Mouse (Mus musculus): ENCODE data around the gene Gm47189. TPM values are rescaled to one million over a fixed set of nuclear protein-coding genes. Genes with fewer than 3 reads are reported as not detected.
"Not testable (repeated sequence)": the region's sequence is repeated elsewhere in the genome, so short reads cannot be mapped to it uniquely, and the experiment has no call there.

Gene Gm47189
- polyA plus RNA-seq (2014; fragmentation: Nextera tagmentation; extraction: Ambion mirVana): not detected in 2 replicates

- ATAC-seq (ENCODE audit: low FRiP score); H3K4me2 ChIP-seq (replicated peaks; ENCODE audit: low read depth, low read length); H3K4me1 ChIP-seq (replicated peaks; ENCODE audit: control insufficient read depth, insufficient read depth, low read length); H3K27ac ChIP-seq (ENCODE audit: low read depth, low read length); H3K4me3 ChIP-seq (ENCODE audit: low read depth, low read length); H3K27me3 ChIP-seq (ENCODE audit: control insufficient read depth, insufficient read depth, low read length); H3K9me3 ChIP-seq (ENCODE audit: control insufficient read depth, low read length); H3K9ac ChIP-seq (ENCODE audit: low read depth, low read length); DNase-seq (ENCODE audit: low spot score); H3K36me3 ChIP-seq (ENCODE audit: control insufficient read depth, insufficient read depth, low read length): not testable (repeated sequence)
These were observed at the start of gene Gm47189 for GRCm38 (mm10) chr14:41772341-41772740. Gene Gm47189 (minus strand): TSS chr14:41772441.

GRCm38 (mm10) chr14:41755931-41756330, 16.3 kb downstream of the Gm47189 start:
- not testable (repeated sequence) for H3K27ac ChIP-seq (ENCODE audit: low read depth, low read length); H3K27me3 ChIP-seq (ENCODE audit: control insufficient read depth, insufficient read depth, low read length); H3K4me3 ChIP-seq (ENCODE audit: low read depth, low read length); H3K36me3 ChIP-seq (ENCODE audit: control insufficient read depth, insufficient read depth, low read length); H3K4me2 ChIP-seq (replicated peaks; ENCODE audit: low read depth, low read length); H3K9me3 ChIP-seq (ENCODE audit: control insufficient read depth, low read length); DNase-seq (ENCODE audit: low spot score); ATAC-seq (ENCODE audit: low FRiP score); H3K4me1 ChIP-seq (replicated peaks; ENCODE audit: control insufficient read depth, insufficient read depth, low read length); H3K9ac ChIP-seq (ENCODE audit: low read depth, low read length)
- WGBS: 94% methylated on average over 2 of the region's 3 CpGs

GRCm38 (mm10) chr14:41750514-41750913, 21.7 kb downstream of the Gm47189 start, which contains the start of gene Gm7929:
Gene Gm7929 (minus strand): TSS chr14:41750614.
- H3K4me1 ChIP-seq (replicated peaks; ENCODE audit: control insufficient read depth, insufficient read depth, low read length); ATAC-seq (ENCODE audit: low FRiP score); DNase-seq (ENCODE audit: low spot score); H3K9me3 ChIP-seq (ENCODE audit: control insufficient read depth, low read length); H3K27ac ChIP-seq (ENCODE audit: low read depth, low read length); H3K9ac ChIP-seq (ENCODE audit: low read depth, low read length); H3K4me3 ChIP-seq (ENCODE audit: low read depth, low read length); H3K36me3 ChIP-seq (ENCODE audit: control insufficient read depth, insufficient read depth, low read length); H3K4me2 ChIP-seq (replicated peaks; ENCODE audit: low read depth, low read length); H3K27me3 ChIP-seq (ENCODE audit: control insufficient read depth, insufficient read depth, low read length): not testable (repeated sequence)
- WGBS: no CpG with 5 or more reads among the region's 1 CpGs

GRCm38 (mm10) chr14:41723437-41723836, 48.8 kb downstream of the Gm47189 start:
- not testable (repeated sequence) for H3K4me2 ChIP-seq (replicated peaks; ENCODE audit: low read depth, low read length); ATAC-seq (ENCODE audit: low FRiP score); DNase-seq (ENCODE audit: low spot score); H3K4me3 ChIP-seq (ENCODE audit: low read depth, low read length); H3K27ac ChIP-seq (ENCODE audit: low read depth, low read length); H3K9me3 ChIP-seq (ENCODE audit: control insufficient read depth, low read length); H3K9ac ChIP-seq (ENCODE audit: low read depth, low read length); H3K4me1 ChIP-seq (replicated peaks; ENCODE audit: control insufficient read depth, insufficient read depth, low read length); H3K27me3 ChIP-seq (ENCODE audit: control insufficient read depth, insufficient read depth, low read length); H3K36me3 ChIP-seq (ENCODE audit: control insufficient read depth, insufficient read depth, low read length)
- 77% methylated on average over 15 of the region's 17 CpGs for WGBS

- DNase-seq (ENCODE audit: low spot score): peak; percentile 0
- not testable (repeated sequence) for H3K9ac ChIP-seq (ENCODE audit: low read depth, low read length); H3K36me3 ChIP-seq (ENCODE audit: control insufficient read depth, insufficient read depth, low read length); H3K4me2 ChIP-seq (replicated peaks; ENCODE audit: low read depth, low read length); H3K4me1 ChIP-seq (replicated peaks; ENCODE audit: control insufficient read depth, insufficient read depth, low read length); H3K27ac ChIP-seq (ENCODE audit: low read depth, low read length); H3K4me3 ChIP-seq (ENCODE audit: low read depth, low read length); ATAC-seq (ENCODE audit: low FRiP score); H3K9me3 ChIP-seq (ENCODE audit: control insufficient read depth, low read length); H3K27me3 ChIP-seq (ENCODE audit: control insufficient read depth, insufficient read depth, low read length)
- 76% methylated on average over 1 of the region's 1 CpGs for WGBS
These were observed 55.1 kb downstream of the Gm47189 start for GRCm38 (mm10) chr14:41717180-41717579.

Other genes starting within 250 kb of the Gm47189 start
- not detected in 2 replicates for gene Gm7970, start 216.9 kb downstream of the Gm47189 start, polyA plus RNA-seq (2014; fragmentation: Nextera tagmentation; extraction: Ambion mirVana)
- not detected in 2 replicates for gene 1700049E17Rik2, start 199.2 kb downstream of the Gm47189 start, polyA plus RNA-seq (2014; fragmentation: Nextera tagmentation; extraction: Ambion mirVana)
- gene Gm3072, start 147.8 kb downstream of the Gm47189 start, polyA plus RNA-seq (2014; fragmentation: Nextera tagmentation; extraction: Ambion mirVana): not detected in 2 replicates
- gene Gm3676, start 126.0 kb downstream of the Gm47189 start, polyA plus RNA-seq (2014; fragmentation: Nextera tagmentation; extraction: Ambion mirVana): not detected in 2 replicates
- not detected in 2 replicates for gene Gm8068, start 70.6 kb downstream of the Gm47189 start, polyA plus RNA-seq (2014; fragmentation: Nextera tagmentation; extraction: Ambion mirVana)
- gene Gm7929, start 21.8 kb downstream of the Gm47189 start, polyA plus RNA-seq (2014; fragmentation: Nextera tagmentation; extraction: Ambion mirVana): not detected in 2 replicates
- gene Gm7980, start 134.8 kb upstream of the Gm47189 start, polyA plus RNA-seq (2014; fragmentation: Nextera tagmentation; extraction: Ambion mirVana): not detected in 2 replicates
- gene 1700049E17Rik1, start 152.5 kb upstream of the Gm47189 start, polyA plus RNA-seq (2014; fragmentation: Nextera tagmentation; extraction: Ambion mirVana): not detected in 2 replicates
- not detected in 2 replicates for gene 1700024B05Rik, start 171.6 kb upstream of the Gm47189 start, polyA plus RNA-seq (2014; fragmentation: Nextera tagmentation; extraction: Ambion mirVana)
- gene Gm6401, start 195.5 kb upstream of the Gm47189 start, polyA plus RNA-seq (2014; fragmentation: Nextera tagmentation; extraction: Ambion mirVana): not detected in 2 replicates
- gene Gm3543, start 210.9 kb upstream of the Gm47189 start, polyA plus RNA-seq (2014; fragmentation: Nextera tagmentation; extraction: Ambion mirVana): not detected in 2 replicates

Data from hindbrain, embryonic 11.5 days (tissue).